Mouse (Mus musculus) MEL (cell line): ENCODE data around the gene Srgap2. TPM values are rescaled to one million over a fixed set of nuclear protein-coding genes. Genes with fewer than 3 reads are reported as not detected.

ENCODE experiments used
- DNase-seq: peaks from one replicate; pipeline ENCODE4 v3.0.0; 2011; ENCODE audit warnings: low read depth, low spot score
- H3K27ac ChIP-seq: 2 replicates; pipeline ENCODE4 v1.5.1; 2012; ENCODE audit warnings: low read depth, mild to moderate bottlenecking, control low read depth, low read length, moderate library complexity; ENCODE audit not compliant: control insufficient read depth
- H3K27me3 ChIP-seq, 2 experiments: fragments of 150-350 bp in 1 of 2; sonication (generic) in 1 of 2; 2 replicates each; pipeline ENCODE4 v1.6.1; 2012; ENCODE audit warnings: low read length in 2 of 2, mild to moderate bottlenecking in 2 of 2, improper control_type of control experiment in 1 of 2, moderate library complexity in 1 of 2; ENCODE audit not compliant: insufficient read depth in 2 of 2, control insufficient read depth in 1 of 2
- H3K36me3 ChIP-seq, 2 experiments: 2 replicates each; pipeline ENCODE4 v1.6.1; 2012 to 2014; ENCODE audit warnings: low read length in 2 of 2, improper control_type of control experiment in 1 of 2, inconsistent platforms in 1 of 2, mild to moderate bottlenecking in 1 of 2; ENCODE audit not compliant: insufficient read depth in 2 of 2, control insufficient read depth in 1 of 2
- H3K4me1 ChIP-seq, 2 experiments: fragments of 150-350 bp in 1 of 2; sonication (generic) in 1 of 2; 2 replicates each; pipeline ENCODE4 v1.6.1; 2012; ENCODE audit warnings: low read length in 2 of 2, improper control_type of control experiment in 1 of 2, mild to moderate bottlenecking in 1 of 2; ENCODE audit not compliant: insufficient read depth in 2 of 2, control insufficient read depth in 1 of 2
- H3K4me3 ChIP-seq, 2 experiments: fragments of 150-350 bp in 1 of 2; sonication (generic) in 1 of 2; 2 replicates each; pipeline ENCODE4 v1.5.1; 2012; ENCODE audit warnings: low read depth in 2 of 2, low read length in 2 of 2, mild to moderate bottlenecking in 2 of 2, moderate library complexity in 2 of 2, control low read depth in 1 of 2, improper control_type of control experiment in 1 of 2; ENCODE audit not compliant: control insufficient read depth in 1 of 2, insufficient read depth in 1 of 2
- H3K79me2 ChIP-seq: 2 replicates; pipeline ENCODE4 v1.6.1; 2012; ENCODE audit warnings: mild to moderate bottlenecking, low read length, moderate library complexity; ENCODE audit not compliant: control insufficient read depth, poor library complexity, insufficient read depth
- H3K9ac ChIP-seq: 2 replicates; pipeline ENCODE4 v1.6.1; 2012; ENCODE audit warnings: low read depth, mild to moderate bottlenecking, control low read depth, low read length, moderate library complexity; ENCODE audit not compliant: control insufficient read depth, poor library complexity, severe bottlenecking
- H3K9me3 ChIP-seq: fragments of 150-350 bp; sonication (generic); replicated peaks from 2 replicates; pipeline ENCODE4 v1.6.1; 2012; ENCODE audit warnings: mild to moderate bottlenecking, low read length, improper control_type of control experiment, moderate library complexity; ENCODE audit not compliant: insufficient read depth
- CHD1 ChIP-seq: IDR thresholded peaks from 2 replicates; pipeline ENCODE4 v1.6.1; 2012; ENCODE audit warnings: low read depth, mild to moderate bottlenecking, inconsistent platforms, low read length, improper control_type of control experiment
- CTCF ChIP-seq, 3 experiments: IDR thresholded peaks in 2 of 3; conservative IDR thresholded peaks in 1 of 3; 2 replicates each; pipeline ENCODE4 v1.5.1; 2011 to 2012; ENCODE audit warnings: low read length in 3 of 3, low read depth in 2 of 3, mild to moderate bottlenecking in 2 of 3, improper control_type of control experiment in 1 of 3, inconsistent platforms in 1 of 3, mixed read lengths in 1 of 3, moderate library complexity in 1 of 3; ENCODE audit not compliant: control insufficient read depth in 1 of 3, insufficient read depth in 1 of 3, poor library complexity in 1 of 3, severe bottlenecking in 1 of 3
- ELF1 ChIP-seq: IDR thresholded peaks from 2 replicates; pipeline ENCODE4 v1.6.1; 2014; ENCODE audit warnings: low read depth, mild to moderate bottlenecking, inconsistent platforms, low read length, improper control_type of control experiment, moderate library complexity
- EP300 ChIP-seq, 2 experiments: IDR thresholded peaks; 2 replicates each; pipeline ENCODE4 v1.6.1; 2011; ENCODE audit warnings: improper control_type of control experiment in 2 of 2, low read length in 2 of 2, low read depth in 1 of 2, mild to moderate bottlenecking in 1 of 2
- ETS1 ChIP-seq: IDR thresholded peaks from 2 replicates; pipeline ENCODE4 v1.6.1; 2012; ENCODE audit warnings: low read depth, mild to moderate bottlenecking, inconsistent platforms, low read length, improper control_type of control experiment, moderate library complexity
- GATA1 ChIP-seq: IDR thresholded peaks from 2 replicates; pipeline ENCODE4 v1.6.1; 2011; ENCODE audit warnings: low read depth, low read length, improper control_type of control experiment
- JUND ChIP-seq: IDR thresholded peaks from 2 replicates; pipeline ENCODE4 v1.6.1; 2011; ENCODE audit warnings: low read depth, mild to moderate bottlenecking, improper control_type of control experiment, low read length
- MAFK ChIP-seq: IDR thresholded peaks from 2 replicates; pipeline ENCODE4 v1.6.1; 2011; ENCODE audit warnings: low read depth, mild to moderate bottlenecking, low read length, improper control_type of control experiment, borderline replicate concordance
- MAX ChIP-seq: IDR thresholded peaks from 2 replicates; pipeline ENCODE4 v1.6.1; 2011; ENCODE audit warnings: low read length, improper control_type of control experiment
- MAZ ChIP-seq: IDR thresholded peaks from 2 replicates; pipeline ENCODE4 v1.6.1; 2012; ENCODE audit warnings: low read depth, mild to moderate bottlenecking, inconsistent platforms, low read length, improper control_type of control experiment
- POLR2A ChIP-seq, 2 experiments: IDR thresholded peaks; 2 replicates each; pipeline ENCODE4 v1.6.1; 2011 to 2012; ENCODE audit warnings: low read length in 2 of 2, mild to moderate bottlenecking in 2 of 2, control low read depth in 1 of 2, improper control_type of control experiment in 1 of 2, low read depth in 1 of 2, moderate library complexity in 1 of 2; ENCODE audit not compliant: control insufficient read depth in 1 of 2, insufficient read depth in 1 of 2, poor library complexity in 1 of 2
- POLR2AphosphoS2 ChIP-seq: IDR thresholded peaks from 2 replicates; pipeline ENCODE4 v1.6.1; 2011; ENCODE audit warnings: low read length, improper control_type of control experiment
- POLR2AphosphoS5 ChIP-seq: IDR thresholded peaks from 2 replicates; pipeline ENCODE4 v1.6.1; 2012; ENCODE audit warnings: low read depth, borderline replicate concordance, mild to moderate bottlenecking, inconsistent platforms, low read length, moderate library complexity, mixed read lengths
- SMC3 ChIP-seq: IDR thresholded peaks from 2 replicates; pipeline ENCODE4 v1.6.1; 2011; ENCODE audit warnings: low read depth, low read length, improper control_type of control experiment
- TAL1 ChIP-seq: IDR thresholded peaks from 2 replicates; pipeline ENCODE4 v1.6.1; 2012; ENCODE audit warnings: mild to moderate bottlenecking, inconsistent platforms, low read length, moderate library complexity, mixed read lengths
- TBP ChIP-seq: IDR thresholded peaks from 2 replicates; pipeline ENCODE4 v1.8.0; 2011; ENCODE audit warnings: low read depth, low read length, improper control_type of control experiment
- TCF12 ChIP-seq: IDR thresholded peaks from 2 replicates; pipeline ENCODE4 v1.6.1; 2014; ENCODE audit warnings: low read depth, mild to moderate bottlenecking, inconsistent platforms, low read length, improper control_type of control experiment, moderate library complexity
- USF1 ChIP-seq: IDR thresholded peaks from 2 replicates; pipeline ENCODE4 v1.6.1; 2014; ENCODE audit warnings: low read depth, mild to moderate bottlenecking, inconsistent platforms, low read length, improper control_type of control experiment, moderate library complexity
- USF2 ChIP-seq, 2 experiments: IDR thresholded peaks; 2 replicates each; pipeline ENCODE4 v1.6.1; 2011 to 2012; ENCODE audit warnings: improper control_type of control experiment in 2 of 2, low read length in 2 of 2, borderline replicate concordance in 1 of 2, inconsistent platforms in 1 of 2, low read depth in 1 of 2, mild to moderate bottlenecking in 1 of 2; ENCODE audit not compliant: insufficient read depth in 1 of 2
- ZC3H11A ChIP-seq: IDR thresholded peaks from 2 replicates; pipeline ENCODE4 v1.6.1; 2012; ENCODE audit warnings: low read depth, mild to moderate bottlenecking, inconsistent platforms, low read length, improper control_type of control experiment
- ZMIZ1 ChIP-seq: IDR thresholded peaks from 2 replicates; pipeline ENCODE4 v1.6.1; 2012; ENCODE audit warnings: low read depth, mild to moderate bottlenecking, inconsistent platforms, low read length, improper control_type of control experiment, moderate library complexity
- polyA plus RNA-seq, 2 experiments: library from polyadenylated mRNA; stranded (reverse) in 1 of 2; unstranded in 1 of 2; fragments of >175 nt in 1 of 2; fragments of >200 nt in 1 of 2; gene quantifications; 2 replicates each; pipeline versions ENCODE4 v1.2.1 to v1.2.4; 2012; ENCODE audit warnings: low replicate concordance in 2 of 2, low read depth in 1 of 2; ENCODE audit not compliant: insufficient read length in 2 of 2, insufficient read depth in 1 of 2, missing spikeins in 1 of 2
- total RNA-seq: library from RNA; depleted of rRNA; stranded (reverse); fragments of 300-350 nt; gene quantifications from 2 replicates; pipeline ENCODE4 v1.2.3, GENCODE M21; 2012

Srgap2 gene
- total and polyA plus RNA-seq, 3 experiments = 9.0 to 25.3 TPM; not detected in 1

GRCm38 (mm10) chr1:131299788-131300187, 227.4 kb downstream of the Srgap2 start:
- H3K27ac ChIP-seq = no peak overlapping the region
- H3K4me3 ChIP-seq = no peak overlapping the region
- TF ChIP-seq TBP (no peak), ZC3H11A (no peak), SMC3 (no peak), POLR2AphosphoS5 (no peak), USF2 (IDR thresholded peaks at IDR 0.05; ENCODE audit: borderline replicate concordance in 1 of 2, insufficient read depth in 1 of 2, low read depth in 1 of 2, low read length in 2 of 2) (no peak), JUND (no peak), MAFK (no peak), MAZ (no peak), ELF1 (no peak), CHD1 (no peak), ZMIZ1 (no peak), EP300 (IDR thresholded peaks at IDR 0.05; ENCODE audit: low read depth in 1 of 2, low read length in 2 of 2) (no peak), GATA1 (no peak), TCF12 (no peak), POLR2A (IDR thresholded peaks at IDR 0.05; ENCODE audit: control insufficient read depth in 1 of 2, insufficient read depth in 1 of 2, low read depth in 1 of 2, low read length in 2 of 2, poor library complexity in 1 of 2) (no peak), USF1 (no peak), TAL1 (no peak)
- no peaks in the 10 kb centered on the region for H3K4me1 ChIP-seq
- no peak overlapping the region for H3K9ac ChIP-seq
- DNase-seq = no peak
- no peaks in the 10 kb centered on the region for H3K79me2 ChIP-seq
- no peaks in the 10 kb centered on the region for H3K9me3 ChIP-seq
- H3K36me3 ChIP-seq = peaks cover 0 to 3% of the 10 kb centered on the region in 2 experiments; a peak in 2 of 4 replicates
- no peaks in the 10 kb centered on the region for H3K27me3 ChIP-seq

DNA sequence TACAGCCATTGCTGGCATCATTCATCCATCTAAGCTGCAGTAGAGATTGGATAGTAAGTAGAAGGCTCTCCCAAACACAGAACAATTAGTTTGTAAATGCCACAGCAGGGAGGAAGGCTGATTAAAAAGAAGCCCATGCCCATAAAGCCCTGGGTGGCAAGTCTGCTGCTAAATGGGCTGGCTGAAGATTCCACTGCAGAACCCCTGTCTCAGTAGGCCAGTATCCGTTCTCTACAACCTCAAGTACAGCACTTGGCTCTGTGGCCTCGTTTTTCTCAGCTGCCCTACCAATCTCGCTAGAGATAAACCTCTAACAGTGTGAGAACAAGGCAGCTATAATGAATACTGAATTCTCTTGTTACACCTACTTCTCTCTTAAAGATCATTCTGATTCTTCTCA, 227.9 kb downstream of the Srgap2 start:
- H3K36me3 ChIP-seq = peaks cover 0 to 3% of the 10 kb centered on the region in 2 experiments; a peak in 2 of 4 replicates
- H3K4me1 ChIP-seq = no peaks in the 10 kb centered on the region
- no peak for DNase-seq
- H3K27ac ChIP-seq = no peak overlapping the region
- H3K79me2 ChIP-seq = no peaks in the 10 kb centered on the region
- H3K27me3 ChIP-seq = no peaks in the 10 kb centered on the region
- H3K9me3 ChIP-seq = no peaks in the 10 kb centered on the region
- TF ChIP-seq MAX (no peak), CTCF (IDR thresholded peaks at IDR 0.05 in 2 of 3, conservative IDR thresholded peaks at IDR 0.05 in 1 of 3; ENCODE audit: control insufficient read depth in 1 of 3, insufficient read depth in 1 of 3, low read depth in 2 of 3, low read length in 3 of 3, poor library complexity in 1 of 3, severe bottlenecking in 1 of 3) (no peak), USF2 (IDR thresholded peaks at IDR 0.05; ENCODE audit: borderline replicate concordance in 1 of 2, insufficient read depth in 1 of 2, low read depth in 1 of 2, low read length in 2 of 2) (no peak), POLR2AphosphoS2 (no peak), ZMIZ1 (no peak), USF1 (no peak), TAL1 (no peak), ETS1 (no peak), ZC3H11A (no peak)
- no peak overlapping the region for H3K9ac ChIP-seq
- H3K4me3 ChIP-seq = no peak overlapping the region
